Mouse (Mus musculus) lung, postnatal 0 days (tissue): Measurements from ENCODE around the gene Dcbld2. TPM values are rescaled to one million over a fixed set of nuclear protein-coding genes. Genes with fewer than 3 reads are reported as not detected.

Experiments used
- ATAC-seq: fragments of 200-750 bp; cut with Nextera tagmentation; 2 replicates; pipeline ENCODE4 v1.8.0; 2017; ENCODE audit warnings: moderate library complexity
- DNase-seq: peaks from one replicate; pipeline ENCODE4 v3.0.0-alpha.2; 2016; ENCODE audit warnings: low spot score
- H3K27ac ChIP-seq: fragments of 300-500 bp; sonication (generic); 2 replicates; pipeline ENCODE4 v1.5.1; 2014; ENCODE audit warnings: antibody characterized with exemption, mild to moderate bottlenecking, low read length, mixed read lengths
- H3K27me3 ChIP-seq: fragments of 300-500 bp; sonication (generic); replicated peaks from 2 replicates; pipeline ENCODE4 v1.6.1; 2014; ENCODE audit warnings: low read length, mixed read lengths; ENCODE audit not compliant: insufficient read depth
- H3K36me3 ChIP-seq: fragments of 300-500 bp; sonication (generic); 2 replicates; pipeline ENCODE4 v1.6.1; 2014; ENCODE audit warnings: low read length, mixed read lengths; ENCODE audit not compliant: insufficient read depth
- H3K4me1 ChIP-seq: fragments of 300-500 bp; sonication (generic); 2 replicates; pipeline ENCODE4 v1.6.1; 2014; ENCODE audit warnings: antibody characterized with exemption, low read depth, low read length, mixed read lengths; ENCODE audit not compliant: insufficient read depth
- H3K4me2 ChIP-seq: fragments of 300-500 bp; sonication (generic); replicated peaks from 2 replicates; pipeline ENCODE4 v1.6.1; 2014; ENCODE audit warnings: low read depth, mild to moderate bottlenecking, low read length, moderate library complexity, mixed read lengths
- H3K4me3 ChIP-seq: fragments of 300-500 bp; sonication (generic); 2 replicates; pipeline ENCODE4 v1.5.1; 2014; ENCODE audit warnings: low read depth, low read length
- H3K9ac ChIP-seq: fragments of 300-500 bp; sonication (generic); replicated peaks from 2 replicates; pipeline ENCODE4 v1.6.1; 2014; ENCODE audit warnings: low read depth, mild to moderate bottlenecking
- H3K9me3 ChIP-seq: fragments of 300-500 bp; sonication (generic); 2 replicates; pipeline ENCODE4 v1.6.1; 2016; ENCODE audit warnings: low read length, mixed read lengths
- CTCF ChIP-seq: IDR thresholded peaks from 2 replicates; pipeline ENCODE4 v1.5.1; 2016; ENCODE audit warnings: antibody characterized with exemption, mild to moderate bottlenecking
- EP300 ChIP-seq: IDR thresholded peaks from 2 replicates; pipeline ENCODE4 v1.6.1; 2016; ENCODE audit warnings: antibody characterized with exemption, mild to moderate bottlenecking, control low read depth
- WGBS: fragments of 180-500 bp; shearing (Covaris S2); extraction: QIAGEN DNeasy Blood & Tissue Kit; methylation state at CpG from one replicate; pipeline ENCODE4 v1.1.7; 2014; 5-methylcytosine and 5-hydroxymethylcytosine counted together
- polyA plus RNA-seq: library from polyadenylated mRNA; unstranded; fragments of >200 nt; fragmentation: Nextera tagmentation; extraction: Ambion mirVana; gene quantifications from 2 replicates; pipeline ENCODE4 v1.2.1, GENCODE M21; 2015

The Dcbld2 gene
- polyA plus RNA-seq, 1 experiment from 2014 or later, result 3.3 TPM

- peak overlapping the region; percentile 35; the same call in 1 of the 2 replicates for H3K27ac ChIP-seq
- DNase-seq (peak; percentile 73), ATAC-seq (peak; percentile 84)
- H3K9ac ChIP-seq, result no peak overlapping the region
- no peaks in the 10 kb centered on the region for H3K4me1 ChIP-seq
- no peaks in the 10 kb centered on the region for H3K27me3 ChIP-seq
- no peaks in the 10 kb centered on the region for H3K36me3 ChIP-seq
- no peak overlapping the region for H3K4me3 ChIP-seq
- 67% methylated on average over 4 of the region's 4 CpGs for WGBS
- TF ChIP-seq EP300 (peak; percentile 39; the same call in 1 of the 2 replicates), CTCF (peak; percentile 38)
- no peaks in the 10 kb centered on the region for H3K9me3 ChIP-seq
- H3K4me2 ChIP-seq, result no peak overlapping the region
Observed at GRCm38 (mm10) chr16:58446281-58447259, 38.3 kb downstream of the Dcbld2 start.

- ATAC-seq (no peak), DNase-seq (no peak)
- H3K4me2 ChIP-seq, result no peak overlapping the region
- H3K9me3 ChIP-seq, result no peaks in the 10 kb centered on the region
- H3K27ac ChIP-seq, result no peak overlapping the region
- H3K36me3 ChIP-seq, result no peaks in the 10 kb centered on the region
- H3K4me1 ChIP-seq, result no peaks in the 10 kb centered on the region
- WGBS, result 87% methylated on average over 4 of the region's 4 CpGs
- H3K4me3 ChIP-seq, result no peak overlapping the region
- TF ChIP-seq CTCF (no peak), EP300 (no peak)
- H3K27me3 ChIP-seq, result no peaks in the 10 kb centered on the region
- no peak overlapping the region for H3K9ac ChIP-seq
Observed at GRCm38 (mm10) chr16:58449073-58449472, 40.8 kb downstream of the Dcbld2 start.

GRCm38 (mm10) chr16:58450648-58451047 lies 42.4 kb downstream of the Dcbld2 start:
- Histone ChIP-seq H3K4me1 (no peaks in the 10 kb centered on the region), H3K4me3 (no peak overlapping the region), H3K36me3 (no peaks in the 10 kb centered on the region), H3K9me3 (no peaks in the 10 kb centered on the region), H3K27me3 (no peaks in the 10 kb centered on the region), H3K27ac (no peak overlapping the region), H3K4me2 (no peak overlapping the region), H3K9ac (no peak overlapping the region)
- 66% methylated on average over 6 of the region's 6 CpGs for WGBS
- TF ChIP-seq EP300 (no peak), CTCF (peak; percentile 20)
- DNase-seq, result no peak
- no peak for ATAC-seq

- TF ChIP-seq EP300 (no peak), CTCF (no peak)
- Histone ChIP-seq H3K4me1 (no peaks in the 10 kb centered on the region), H3K4me2 (no peak overlapping the region), H3K36me3 (no peaks in the 10 kb centered on the region), H3K4me3 (no peak overlapping the region), H3K9me3 (no peaks in the 10 kb centered on the region), H3K27ac (no peak overlapping the region), H3K9ac (no peak overlapping the region), H3K27me3 (no peaks in the 10 kb centered on the region)
- no peak for DNase-seq
- 96% methylated on average over 5 of the region's 5 CpGs for WGBS
- no peak for ATAC-seq
Observed at GRCm38 (mm10) chr16:58451647-58452046, 43.4 kb downstream of the Dcbld2 start.

- H3K4me2 ChIP-seq, result no peak overlapping the region
- H3K36me3 ChIP-seq, result no peaks in the 10 kb centered on the region
- no peaks in the 10 kb centered on the region for H3K4me1 ChIP-seq
- no peak overlapping the region for H3K9ac ChIP-seq
- ATAC-seq, result no peak
- DNase-seq, result no peak
- no peak overlapping the region for H3K4me3 ChIP-seq
- H3K27me3 ChIP-seq, result no peaks in the 10 kb centered on the region
- no peak overlapping the region for H3K27ac ChIP-seq
- WGBS, result 37% methylated on average over 3 of the region's 3 CpGs
- TF ChIP-seq EP300 (no peak), CTCF (no peak)
- H3K9me3 ChIP-seq, result no peaks in the 10 kb centered on the region
Observed at GRCm38 (mm10) chr16:58453138-58453537, 44.9 kb downstream of the Dcbld2 start.

GRCm38 (mm10) chr16:58453820-58454219 lies 45.6 kb downstream of the Dcbld2 start:
- H3K9ac ChIP-seq, result no peak overlapping the region
- no peak for ATAC-seq
- DNase-seq, result no peak
- no peaks in the 10 kb centered on the region for H3K9me3 ChIP-seq
- no peaks in the 10 kb centered on the region for H3K4me1 ChIP-seq
- TF ChIP-seq EP300 (no peak), CTCF (no peak)
- H3K27me3 ChIP-seq, result no peaks in the 10 kb centered on the region
- no peak overlapping the region for H3K4me3 ChIP-seq
- H3K4me2 ChIP-seq, result no peak overlapping the region
- H3K27ac ChIP-seq, result no peak overlapping the region
- H3K36me3 ChIP-seq, result no peaks in the 10 kb centered on the region
